Comparison of ENCODE assay signal across 15 mouse cellular contexts in the genomic region with DNA sequence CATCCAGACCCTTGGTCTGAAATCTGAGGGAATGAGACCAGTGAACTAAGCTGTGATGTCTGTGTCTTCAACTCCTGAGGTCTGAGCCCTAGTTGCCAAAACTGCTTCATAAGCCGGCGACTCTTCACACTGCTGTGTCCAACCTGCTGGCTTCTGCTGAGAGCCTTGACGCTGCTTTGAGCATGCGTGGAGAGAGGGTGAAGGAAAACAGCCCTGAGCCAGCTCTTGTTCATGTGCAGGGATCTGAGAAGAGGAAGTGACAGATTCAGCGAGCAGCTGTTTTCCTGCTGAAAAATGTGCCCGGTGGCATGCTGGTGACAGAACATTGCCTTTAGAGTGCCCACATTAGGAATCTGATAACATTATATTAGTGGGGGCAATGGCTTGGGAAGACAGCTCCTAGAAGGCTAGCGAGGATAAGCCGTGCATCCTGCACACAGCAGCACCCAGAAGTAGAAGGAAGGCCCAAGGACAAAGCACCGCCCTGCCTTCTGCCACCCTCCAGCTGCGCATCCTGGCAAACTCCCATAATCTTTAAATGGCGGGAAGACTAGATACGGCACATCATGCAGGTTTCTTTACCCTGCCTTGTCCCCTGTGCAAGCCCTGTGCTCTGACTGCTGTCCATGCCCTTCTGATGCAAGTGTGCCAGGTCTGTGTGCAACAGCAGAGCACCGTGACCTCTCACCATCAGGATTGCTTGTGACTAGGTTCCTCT.
DNase-seq lines count a peak whose midpoint lies in the region; ATAC-seq and TF ChIP-seq lines count a peak whose summit lies in the region.
"Had no signal": no experiment of that assay in that cellular context is flagged by ENCODE, and none has a peak within 500 bp of the region (broad histone marks: within the 10 kb centered on the region; RNA-seq: fewer than 3 reads in every experiment).

No protein-coding gene starts in this region.

- WGBS in forebrain, embryonic 12.5 days: 94% methylated on average over 13 of the region's 13 CpGs
- 96% methylated on average over 13 of the region's 13 CpGs for WGBS in forebrain, embryonic 11.5 days
- WGBS in lung, embryonic 14.5 days: 89% methylated on average over 13 of the region's 13 CpGs

- peak overlapping the region; percentile 13; the same call in 1 of the 2 replicates for H3K27ac ChIP-seq in forebrain, embryonic 12.5 days
- no peak overlapping the region for H3K27ac ChIP-seq in forebrain, embryonic 11.5 days (ENCODE audit: low read depth, low read length)
- 0 out of 2 replicates have a peak overlapping the region, but pooled peaks have one; percentile 26 for H3K27ac ChIP-seq in lung, embryonic 14.5 days (ENCODE audit: low read depth)
- no peak overlapping the region for H3K27ac ChIP-seq in ES-E14 (ENCODE audit: insufficient read depth, low read depth, low read length, poor library complexity, severe bottlenecking)
- H3K27ac ChIP-seq: embryonic facial prominence, embryonic 12.5 days; kidney, postnatal 0 days had no signal

- H3K4me3 ChIP-seq in forebrain, embryonic 12.5 days (replicated peaks): no peak overlapping the region
- H3K4me3 ChIP-seq in forebrain, embryonic 11.5 days (ENCODE audit: low read depth, low read length): no peak overlapping the region
- no peak overlapping the region for H3K4me3 ChIP-seq in lung, embryonic 14.5 days (ENCODE audit: low read depth, low read length)
- no peak overlapping the region for H3K4me3 ChIP-seq in ES-E14 (ENCODE audit: insufficient read depth in 1 of 2, low read depth in 1 of 2, low read length in 2 of 2, poor library complexity in 1 of 2, severe bottlenecking in 1 of 2)
- H3K4me3 ChIP-seq: embryonic facial prominence, embryonic 12.5 days had no signal

- DNase-seq in forebrain, embryonic 11.5 days (ENCODE audit: low spot score): no peak
- DNase-seq in lung, embryonic 14.5 days: no peak
- DNase-seq in lung, postnatal 10 days: no peak
- DNase-seq in ES-E14 (ENCODE audit: low read depth, low spot score): no peak
- peak; percentile 35 for DNase-seq in layer of hippocampus, adult 9-10 months (ENCODE audit: low spot score)
- DNase-seq in kidney, adult 9 months: no peak
- DNase-seq in embryo, embryonic 11 days: no peak
- DNase-seq: adrenal gland, adult 8-10 months; cerebellum, adult 18-20 months; heart, postnatal 4 days; right cerebral cortex, postnatal 25 days had no signal

- no peaks in the 10 kb centered on the region for H3K27me3 ChIP-seq in forebrain, embryonic 12.5 days
- H3K27me3 ChIP-seq in forebrain, embryonic 11.5 days (ENCODE audit: control insufficient read depth, insufficient read depth, low read length): no peaks in the 10 kb centered on the region
- H3K27me3 ChIP-seq in lung, embryonic 14.5 days (ENCODE audit: insufficient read depth, low read length): no peaks in the 10 kb centered on the region
- H3K27me3 ChIP-seq: embryonic facial prominence, embryonic 12.5 days had no signal

- in situ Hi-C loops in ES-E14 (cut with MboI; ENCODE audit: low sequenced_read_pairs in 2 of 2, unreplicated experiment in 2 of 2): no loop called here

- no peak overlapping the region for H3K9ac ChIP-seq in forebrain, embryonic 12.5 days
- H3K9ac ChIP-seq in forebrain, embryonic 11.5 days (ENCODE audit: low read length): no peak overlapping the region
- no peak overlapping the region for H3K9ac ChIP-seq in lung, embryonic 14.5 days
- H3K9ac ChIP-seq in ES-E14 (ENCODE audit: insufficient read depth, low read depth, low read length, poor library complexity, severe bottlenecking): no peak overlapping the region
- H3K9ac ChIP-seq: embryonic facial prominence, embryonic 12.5 days had no signal

- peaks cover 20% of the 10 kb centered on the region for H3K4me1 ChIP-seq in forebrain, embryonic 12.5 days
- H3K4me1 ChIP-seq in forebrain, embryonic 11.5 days (replicated peaks; ENCODE audit: control insufficient read depth, insufficient read depth, low read length): peaks cover 6% of the 10 kb centered on the region; the same call in 1 of the 2 replicates
- H3K4me1 ChIP-seq in lung, embryonic 14.5 days (ENCODE audit: insufficient read depth): no peaks in the 10 kb centered on the region
- peaks cover 20 to 22% of the 10 kb centered on the region in 2 experiments for H3K4me1 ChIP-seq in ES-E14 (ENCODE audit: control insufficient read depth in 2 of 2, insufficient read depth in 2 of 2, low read length in 2 of 2, poor library complexity in 1 of 2)
- H3K4me1 ChIP-seq: embryonic facial prominence, embryonic 12.5 days had no signal

- H3K4me2 ChIP-seq in forebrain, embryonic 12.5 days: no peak overlapping the region
- no peak overlapping the region for H3K4me2 ChIP-seq in forebrain, embryonic 11.5 days (ENCODE audit: low read depth, low read length, severe bottlenecking)
- H3K4me2 ChIP-seq in lung, embryonic 14.5 days: no peak overlapping the region
- H3K4me2 ChIP-seq: embryonic facial prominence, embryonic 12.5 days had no signal

- peaks cover 27% of the 10 kb centered on the region; the same call in 1 of the 2 replicates for H3K36me3 ChIP-seq in forebrain, embryonic 12.5 days (replicated peaks)
- H3K36me3 ChIP-seq in forebrain, embryonic 11.5 days (ENCODE audit: control insufficient read depth, insufficient read depth, low read length): no peaks in the 10 kb centered on the region
- H3K36me3 ChIP-seq in lung, embryonic 14.5 days (ENCODE audit: insufficient read depth): peaks cover 2% of the 10 kb centered on the region; the same call in 1 of the 2 replicates
- H3K36me3 ChIP-seq in ES-E14 (ENCODE audit: control insufficient read depth, insufficient read depth, low read length, poor library complexity, severe bottlenecking): peaks cover 4% of the 10 kb centered on the region; the same call in 1 of the 2 replicates

- no peaks in the 10 kb centered on the region for H3K9me3 ChIP-seq in forebrain, embryonic 12.5 days
- H3K9me3 ChIP-seq in forebrain, embryonic 11.5 days (ENCODE audit: control insufficient read depth, low read length): no peaks in the 10 kb centered on the region
- H3K9me3 ChIP-seq in lung, embryonic 14.5 days (ENCODE audit: low read depth, low read length): no peaks in the 10 kb centered on the region
- H3K9me3 ChIP-seq in ES-E14 (ENCODE audit: control insufficient read depth, insufficient read depth, low read depth, low read length): no peaks in the 10 kb centered on the region
- H3K9me3 ChIP-seq: embryonic facial prominence, embryonic 12.5 days had no signal

- ATAC-seq in forebrain, embryonic 12.5 days (ENCODE audit: low FRiP score): no peak
- ATAC-seq in forebrain, embryonic 11.5 days (replicated peaks; ENCODE audit: low FRiP score): no peak
- ATAC-seq in lung, embryonic 14.5 days (ENCODE audit: insufficient read depth): no peak
- ATAC-seq: forebrain, embryonic 16.5 days had no signal

- TF ChIP-seq CTCF in lung, embryonic 14.5 days (IDR thresholded peaks at IDR 0.05; ENCODE audit: low read depth): no peak

TF ChIP-seq in ES-E14, 5 proteins besides CTCF, POLR2A, EP300 and RAD21:
- TF ChIP-seq MAFK (IDR thresholded peaks at IDR 0.05; ENCODE audit: insufficient read depth, low read depth, low read length) (no peak), CHD2 (IDR thresholded peaks at IDR 0.05; ENCODE audit: low read depth, low read length) (no peak), ZC3H11A (IDR thresholded peaks at IDR 0.05; ENCODE audit: borderline replicate concordance, low read depth, low read length) (0 out of 2 replicates have a peak, but pooled peaks have one; percentile 6), HCFC1 (IDR thresholded peaks at IDR 0.05; ENCODE audit: borderline replicate concordance, insufficient read depth, low read length) (no peak)

Comparison
In these comparisons a context has a peak if more than half of its experiments do, and no peak if none do; other contexts are left out.
1. H3K27ac ChIP-seq: peak in forebrain, embryonic 12.5 days (single experiment) and lung, embryonic 14.5 days (single experiment); none in forebrain, embryonic 11.5 days (single experiment) and ES-E14 (single experiment).